Mouse (Mus musculus) adrenal gland, adult 2 months (tissue): ENCODE measurements at regions not wholly inside any gene's neighbourhood (a gene's known extent, or its start where the extent isn't known, plus 50 kb on each side); places are given as distances from the start of the nearest gene placed in this dataset.

Experiments
- DNase-seq: peaks from one replicate; pipeline ENCODE4 v3.0.0; 2021

DNA sequence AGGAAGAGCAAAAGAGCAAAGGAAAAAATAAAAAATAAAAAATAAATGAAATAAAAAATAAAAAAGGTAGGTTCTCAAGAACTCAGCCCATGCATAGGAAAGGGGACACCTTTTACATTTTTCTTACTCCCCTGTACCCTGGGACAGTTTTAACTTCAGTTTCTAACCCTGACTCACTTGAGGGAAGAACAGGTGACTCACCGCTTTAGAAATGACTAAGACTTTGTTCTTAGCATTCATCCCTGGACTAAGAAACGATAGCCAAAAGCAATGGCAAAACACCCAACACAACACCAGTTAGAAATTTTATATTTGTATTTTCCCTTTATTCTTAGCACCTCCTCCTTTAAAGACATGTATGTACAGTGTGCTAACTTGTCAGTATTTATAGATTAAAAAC, 161.5 kb upstream of the Samsn1 start:
- DNase-seq = no peak

DNA sequence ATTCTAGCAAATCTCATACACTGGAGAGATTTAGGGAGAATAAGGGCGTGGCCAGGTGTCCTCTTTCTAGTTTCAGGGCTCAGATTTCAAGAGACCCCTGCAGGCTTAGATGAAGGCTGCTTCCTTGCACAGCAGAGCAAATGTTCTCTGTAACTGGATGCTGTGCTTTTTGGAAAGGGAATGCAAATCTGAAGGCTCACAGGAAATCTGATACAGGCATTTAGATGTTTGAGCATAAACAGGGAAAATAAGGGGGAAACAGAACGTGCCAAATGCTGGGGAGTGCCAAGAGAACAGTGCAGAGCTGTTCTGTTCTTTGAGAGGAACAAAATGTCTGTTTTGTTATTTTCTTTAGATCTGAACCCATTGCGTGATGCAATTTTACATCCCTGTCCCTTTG, 161.0 kb upstream of the Samsn1 start:
- no peak for DNase-seq

DNA sequence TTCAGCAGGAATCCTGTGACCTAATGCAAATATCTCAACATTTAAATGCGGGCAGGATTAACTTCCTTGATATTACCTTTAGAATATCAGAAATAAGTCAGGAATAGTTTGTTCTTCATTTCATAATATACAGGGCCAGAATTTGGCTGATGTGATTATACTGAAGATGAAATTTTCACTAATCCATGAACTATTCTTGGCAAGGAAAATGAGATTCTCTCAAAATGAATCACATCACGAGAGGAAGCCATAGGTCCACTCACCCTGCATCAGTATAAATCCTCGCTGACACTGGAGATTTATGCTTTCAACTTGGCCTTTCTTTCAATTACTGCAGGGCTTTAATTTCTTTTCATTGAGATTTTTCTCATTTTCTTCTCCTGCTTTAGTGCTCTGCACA, 159.5 kb upstream of the Samsn1 start:
- no peak for DNase-seq

DNA sequence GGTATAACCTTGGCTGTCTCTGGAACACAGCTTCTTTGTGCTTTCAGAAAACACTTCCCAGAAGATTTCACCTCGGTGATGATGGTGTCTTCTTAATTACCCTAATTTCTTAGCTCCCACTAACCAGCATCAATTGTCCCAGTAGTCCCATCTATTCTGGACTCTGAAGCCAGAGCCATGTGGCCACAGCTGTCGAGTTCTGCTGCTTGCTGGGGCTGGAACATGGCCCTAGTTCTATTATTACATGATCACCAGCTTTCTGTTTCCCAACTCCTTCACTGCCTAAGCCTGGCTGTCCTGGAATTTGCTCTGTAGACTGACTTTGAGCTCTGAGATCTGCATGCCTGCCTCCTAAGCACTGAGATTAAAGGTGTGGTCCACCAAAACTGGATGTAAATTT, 145.6 kb upstream of the Samsn1 start:
- DNase-seq = no peak

DNA sequence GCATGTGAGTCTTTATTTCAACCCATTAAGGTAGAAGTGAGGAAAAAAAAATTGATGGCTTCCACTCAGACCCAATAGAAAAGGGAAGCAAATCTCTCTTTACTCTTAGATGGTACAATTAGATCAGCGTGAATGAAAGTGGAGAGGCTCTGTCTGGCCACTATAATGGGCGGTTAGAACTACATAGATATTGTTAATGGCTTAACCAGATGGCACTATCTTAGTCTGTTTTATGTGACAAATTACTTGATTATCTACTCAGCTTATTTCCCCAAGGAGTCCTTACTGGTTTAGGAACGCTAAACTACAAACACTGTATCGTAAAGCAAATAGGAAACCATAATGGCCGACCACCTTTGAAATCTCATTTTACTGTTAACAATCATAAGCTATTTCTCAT, 138.8 kb upstream of the Samsn1 start:
- no peak for DNase-seq

DNA sequence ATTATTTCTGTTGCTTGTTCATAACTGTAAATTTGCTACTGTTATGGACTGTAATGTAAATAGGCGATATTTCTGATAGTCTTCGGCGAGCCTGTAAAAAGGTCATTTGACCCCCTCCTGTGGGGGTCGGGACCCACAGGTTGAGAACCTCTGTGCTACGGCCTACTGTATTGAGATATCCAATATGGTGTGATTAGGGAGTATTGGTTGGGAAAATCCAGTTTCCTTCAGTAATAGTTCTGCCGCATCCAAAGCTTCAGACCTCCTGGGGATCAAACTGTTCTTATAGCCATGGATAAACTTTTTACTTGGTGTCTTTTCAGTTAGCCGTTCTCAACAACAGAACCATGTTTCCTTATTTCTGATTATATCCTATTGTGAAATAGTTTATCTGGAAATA, 136.5 kb upstream of the Samsn1 start:
- no peak for DNase-seq

DNA sequence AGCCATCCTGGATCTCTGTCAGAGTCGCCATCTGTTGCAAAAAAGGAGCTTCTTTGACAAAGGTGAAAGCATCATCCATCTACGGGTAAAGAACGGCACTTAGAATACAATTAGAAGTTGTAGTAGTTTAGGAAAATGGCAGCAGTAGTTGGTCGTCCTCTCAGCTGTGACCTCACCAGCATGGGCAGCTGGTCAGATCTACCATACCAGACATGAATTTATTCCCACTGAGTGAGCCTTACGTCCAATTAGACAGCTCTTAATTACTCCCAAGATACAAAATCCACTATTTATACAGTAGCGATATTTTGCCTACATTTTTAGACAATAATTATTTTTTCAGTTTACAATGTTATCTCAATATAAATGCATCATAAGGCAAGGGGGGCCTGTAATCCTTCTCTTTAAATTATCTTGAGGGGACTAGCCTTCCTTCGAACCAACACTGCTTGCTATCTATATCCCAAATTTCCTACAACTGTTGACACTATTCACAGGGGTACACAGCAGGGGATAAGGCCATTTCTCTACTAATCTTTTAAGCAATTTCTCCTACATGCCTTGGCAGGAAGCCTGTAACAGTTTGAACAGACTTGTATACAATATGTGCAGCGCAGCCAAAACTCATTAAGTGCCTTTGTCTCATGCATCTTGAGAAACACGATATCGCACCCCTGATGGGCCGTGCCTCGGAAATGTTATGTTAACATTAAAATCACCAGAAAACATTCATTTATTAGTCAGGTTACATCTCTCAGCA, 131.9 kb upstream of the Samsn1 start:
- DNase-seq = no peak

DNA sequence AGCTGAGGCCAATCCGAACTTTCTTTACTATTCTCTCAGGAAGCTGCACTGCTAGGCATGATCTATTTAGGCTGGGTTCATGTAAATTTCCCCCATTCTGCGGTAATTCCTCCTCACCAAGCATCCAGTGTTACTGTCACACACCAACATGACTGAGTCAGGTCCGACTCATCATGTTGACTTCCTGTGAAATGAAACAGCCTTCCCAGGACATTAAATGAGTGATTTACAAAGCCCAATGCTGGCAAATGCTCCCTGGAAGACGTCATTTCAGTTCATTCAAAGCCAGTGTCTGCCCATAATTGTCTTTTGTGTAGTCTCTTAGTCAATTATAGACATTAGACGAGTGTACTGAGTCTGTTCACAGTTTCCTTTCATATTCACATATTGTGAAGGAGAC, 127.5 kb upstream of the Samsn1 start:
- peak; percentile 25 for DNase-seq

DNA sequence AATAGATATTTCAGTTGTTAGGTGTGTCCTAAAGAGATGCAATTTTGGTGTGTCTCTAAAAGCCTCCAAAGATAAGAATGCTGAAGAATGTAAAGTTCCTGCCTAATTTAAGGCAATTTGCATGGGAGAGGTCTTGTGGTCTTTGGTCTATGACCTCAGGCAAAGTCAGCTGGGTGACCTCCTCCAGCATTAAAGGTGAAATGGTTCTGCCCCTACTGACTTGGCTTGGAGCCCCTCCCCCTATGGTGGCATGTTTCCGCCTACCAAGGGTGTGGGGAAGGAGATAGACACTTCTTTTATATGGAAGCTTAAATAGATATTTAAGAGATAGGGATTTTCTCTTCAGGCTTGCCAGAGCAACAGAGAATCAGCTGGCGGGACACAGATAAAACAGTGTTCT, 111.8 kb upstream of the Samsn1 start:
- no peak for DNase-seq

DNA sequence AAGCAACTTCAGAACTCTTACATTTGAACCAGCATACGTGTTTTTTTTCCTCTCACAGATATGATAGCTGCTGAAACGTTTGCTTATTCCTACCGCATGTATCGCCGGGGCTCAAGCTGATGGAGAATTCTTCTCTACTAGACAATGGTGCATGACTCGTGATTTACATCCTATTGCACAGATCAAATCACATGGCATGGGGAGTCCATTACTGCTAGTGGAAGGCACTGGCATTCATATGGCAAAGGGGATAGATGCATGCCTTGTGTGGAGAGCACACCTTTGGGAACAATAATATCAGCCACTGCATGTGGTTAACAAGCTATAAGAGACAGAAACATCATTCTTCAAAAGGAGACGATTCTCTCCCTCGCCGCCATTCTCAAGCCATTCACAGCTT, 108.4 kb upstream of the Samsn1 start:
- DNase-seq = no peak

DNA sequence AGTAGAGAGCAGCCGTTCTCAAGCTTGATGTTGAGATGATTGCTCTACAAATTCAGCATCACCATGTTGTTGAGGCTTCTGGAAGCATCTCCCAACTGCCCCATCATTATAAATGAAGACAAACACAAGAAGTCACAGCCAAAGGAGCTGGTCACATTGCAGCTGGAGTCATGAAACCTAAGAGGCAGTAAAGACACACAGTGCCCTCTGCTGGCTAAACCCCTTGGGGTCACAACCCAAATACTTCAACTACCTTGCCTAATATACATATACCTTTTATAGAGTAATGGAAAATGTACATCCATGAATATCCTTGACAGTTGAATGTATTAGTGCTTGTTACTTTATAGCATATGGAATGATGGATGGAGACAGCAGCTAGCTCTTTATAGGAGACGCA, 107.9 kb upstream of the Samsn1 start:
- peak; percentile 12 for DNase-seq

DNA sequence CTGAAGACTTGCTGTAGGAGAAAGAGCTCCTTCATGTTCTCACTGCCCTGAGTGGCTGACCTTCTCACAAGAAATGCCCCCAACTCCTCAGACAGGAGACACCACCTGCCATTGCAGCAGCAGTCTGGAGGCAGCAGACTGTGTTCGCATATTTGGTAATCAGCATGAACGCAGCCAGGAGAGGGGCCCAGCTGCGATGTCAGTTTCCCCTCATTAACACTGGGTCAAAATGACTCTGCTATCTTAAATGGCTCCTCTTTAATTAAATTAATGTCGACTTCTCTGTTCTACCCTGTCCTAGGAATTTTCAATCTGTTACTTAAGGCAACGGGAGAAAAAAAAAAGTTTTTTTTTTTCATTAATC, 100.9 kb upstream of the Samsn1 start:
- DNase-seq = no peak

DNA sequence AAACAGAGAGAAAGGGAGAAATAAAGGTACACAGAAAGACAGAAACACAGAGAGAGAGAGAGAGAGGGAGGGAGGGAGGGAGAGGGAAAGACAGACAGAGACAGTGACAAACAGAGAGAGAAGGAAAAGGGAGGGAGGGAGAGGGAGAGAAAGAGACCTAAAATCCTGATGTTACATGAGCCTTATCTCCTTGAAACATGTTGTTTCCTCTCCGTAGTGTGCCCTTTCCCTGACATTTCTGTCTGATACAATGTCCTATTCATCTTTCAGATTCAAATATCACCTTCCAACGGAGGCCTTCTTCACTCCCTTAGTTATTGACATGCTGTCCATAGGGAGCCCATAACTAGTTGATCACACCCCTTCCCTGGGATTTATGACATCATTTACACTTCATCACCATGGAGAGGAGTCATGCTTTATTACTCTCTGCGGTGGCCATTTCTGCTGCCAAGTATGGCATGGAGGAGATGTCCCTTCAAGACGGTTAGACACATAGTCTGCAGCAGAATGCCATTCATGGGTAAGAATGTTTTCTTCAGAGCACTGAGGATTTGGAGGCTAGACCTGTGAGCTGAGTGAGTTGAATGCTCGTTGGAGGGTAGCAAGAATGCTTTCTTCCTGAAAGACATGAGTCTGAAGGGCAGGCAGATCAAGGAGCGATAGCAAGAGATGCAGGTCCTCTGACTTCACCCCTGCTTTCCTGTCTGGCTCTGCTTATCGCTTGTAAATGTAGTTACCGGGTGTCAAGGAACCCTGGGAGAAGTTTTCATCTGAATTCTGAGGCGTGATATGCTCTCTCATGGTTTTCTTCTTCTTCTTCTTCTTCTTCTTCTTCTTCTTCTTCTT, 100.3 kb upstream of the Samsn1 start:
- no peak for DNase-seq

DNA sequence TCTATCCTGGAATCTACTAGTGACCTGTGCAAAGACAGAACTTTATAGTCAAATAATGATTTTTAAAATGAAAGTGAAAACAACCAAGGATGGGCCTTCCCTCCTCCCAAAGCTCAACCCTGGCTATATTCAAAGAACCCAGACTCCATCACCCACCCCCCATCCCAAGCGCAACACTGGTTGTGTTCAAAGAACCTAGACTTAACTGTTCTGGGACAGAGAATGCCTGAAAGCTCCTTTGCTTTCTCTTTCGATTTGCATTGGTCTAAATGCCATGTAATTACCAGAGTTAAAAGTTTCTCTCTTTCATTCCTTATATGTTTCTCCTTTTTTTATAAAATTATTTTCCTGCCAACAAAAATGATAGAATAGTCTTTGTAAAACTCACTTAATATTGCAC, 98.6 kb upstream of the Samsn1 start:
- no peak for DNase-seq

DNA sequence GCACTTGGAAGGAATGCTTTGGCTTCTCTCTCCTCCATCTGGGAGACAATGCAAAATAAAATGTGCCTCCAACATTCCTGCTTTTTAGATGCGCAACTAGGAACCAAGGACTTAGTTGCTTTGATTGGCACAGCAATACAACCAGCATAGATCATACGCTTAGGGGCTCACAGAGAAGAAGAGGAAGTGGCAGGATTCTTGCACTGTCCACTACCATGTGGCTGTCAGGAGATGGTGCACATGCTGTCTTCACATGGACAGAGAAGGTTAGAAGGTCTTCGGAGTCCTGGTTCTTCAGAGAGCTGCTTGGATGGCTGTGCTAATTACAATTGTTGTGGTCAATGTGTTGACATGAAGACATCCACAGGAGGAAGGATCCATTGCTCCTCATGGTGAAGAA, 88.3 kb upstream of the Samsn1 start:
- no peak for DNase-seq

DNA sequence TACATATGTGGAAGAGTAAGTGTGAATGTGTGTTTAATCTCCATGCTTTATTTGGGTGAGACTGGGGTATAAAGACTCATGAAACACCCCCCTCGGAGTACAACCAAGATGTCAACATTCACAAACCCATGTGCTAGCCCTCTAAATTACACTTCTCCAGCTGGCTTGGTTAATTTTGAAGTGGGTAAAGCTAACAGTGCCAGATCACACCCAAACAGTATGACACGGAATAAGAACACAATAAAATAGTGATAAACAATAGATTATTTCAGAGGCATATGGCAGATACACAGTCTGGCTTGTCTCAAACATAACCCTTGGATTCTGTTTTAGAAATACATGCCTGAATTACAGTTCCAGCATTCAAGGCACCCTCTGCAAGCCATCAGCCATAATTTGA, 86.4 kb upstream of the Samsn1 start:
- DNase-seq = no peak

DNA sequence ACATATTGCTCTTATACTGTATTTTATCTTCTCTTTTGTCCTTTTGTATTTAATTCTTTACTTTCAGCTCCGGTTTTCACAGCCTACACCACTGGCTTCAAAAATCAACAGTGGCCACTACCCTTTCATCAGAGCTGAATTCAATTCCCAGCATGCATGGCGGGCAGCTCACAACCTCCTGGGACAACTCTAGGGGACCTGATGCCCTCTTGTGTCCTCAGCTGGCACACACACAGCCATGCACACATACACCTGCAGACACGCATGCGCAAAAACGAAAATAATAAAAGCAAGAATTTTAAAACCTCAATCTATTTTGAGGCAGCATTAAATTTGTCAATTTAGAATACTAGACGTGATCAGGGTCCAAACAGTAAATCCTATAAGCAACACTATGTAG, 82.6 kb upstream of the Samsn1 start:
- no peak for DNase-seq

DNA sequence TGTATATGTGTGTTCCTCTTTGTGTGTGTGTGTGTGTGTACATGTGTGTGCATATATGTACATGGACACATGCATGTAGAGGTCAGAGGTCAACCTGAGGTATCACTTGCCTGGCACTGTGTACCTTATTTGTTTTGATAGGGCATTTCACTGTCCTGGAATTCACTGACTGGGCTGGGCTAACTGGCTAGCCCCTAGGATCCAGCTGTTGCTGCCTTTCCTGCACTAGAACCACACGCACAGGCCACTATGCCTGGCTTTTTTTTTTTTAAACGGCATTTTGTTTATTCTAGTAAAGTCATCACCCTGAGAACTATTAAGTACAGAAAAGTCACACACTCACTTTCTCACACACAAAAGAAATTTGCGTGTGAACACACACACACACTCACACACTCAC, 79.7 kb upstream of the Samsn1 start:
- no peak for DNase-seq

DNA sequence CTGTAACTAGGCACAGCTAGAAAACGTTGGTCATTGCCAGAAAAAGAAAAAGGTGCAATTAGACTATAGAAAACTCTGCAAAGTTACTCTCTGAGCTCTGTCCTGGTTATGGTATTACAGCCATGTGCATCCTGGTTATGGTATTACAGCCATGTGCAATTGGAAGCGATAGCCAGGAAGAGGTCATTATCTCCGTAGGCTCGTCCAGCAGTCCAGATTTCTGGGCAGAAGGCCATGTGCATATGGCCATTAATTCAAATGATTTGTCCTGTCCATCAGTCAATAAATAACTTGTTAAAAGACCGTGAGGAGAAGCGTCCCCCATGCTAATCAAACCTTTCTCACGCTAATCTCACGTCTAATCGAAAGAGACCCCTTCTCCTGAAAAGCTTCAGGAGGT, 75.7 kb upstream of the Samsn1 start:
- DNase-seq = no peak

DNA sequence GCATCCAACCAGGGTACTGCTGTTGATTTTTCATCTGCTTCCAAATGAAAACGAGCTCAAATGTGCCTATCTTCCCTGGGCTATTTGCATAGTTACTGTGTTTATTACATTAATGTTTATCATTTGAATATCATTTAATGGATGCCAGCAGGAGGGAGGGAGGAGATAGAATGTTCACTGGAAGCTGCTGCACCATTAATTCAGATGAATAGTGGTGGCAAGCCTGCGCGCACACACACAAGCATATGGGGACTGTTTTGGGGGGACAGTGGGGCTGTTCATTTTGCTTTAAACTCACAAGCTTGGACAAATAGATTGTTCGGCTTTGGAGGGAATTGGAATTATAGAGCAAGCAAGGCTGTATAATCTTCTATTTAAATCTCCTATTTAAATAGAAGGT, 74.3 kb upstream of the Samsn1 start:
- DNase-seq = no peak

DNA sequence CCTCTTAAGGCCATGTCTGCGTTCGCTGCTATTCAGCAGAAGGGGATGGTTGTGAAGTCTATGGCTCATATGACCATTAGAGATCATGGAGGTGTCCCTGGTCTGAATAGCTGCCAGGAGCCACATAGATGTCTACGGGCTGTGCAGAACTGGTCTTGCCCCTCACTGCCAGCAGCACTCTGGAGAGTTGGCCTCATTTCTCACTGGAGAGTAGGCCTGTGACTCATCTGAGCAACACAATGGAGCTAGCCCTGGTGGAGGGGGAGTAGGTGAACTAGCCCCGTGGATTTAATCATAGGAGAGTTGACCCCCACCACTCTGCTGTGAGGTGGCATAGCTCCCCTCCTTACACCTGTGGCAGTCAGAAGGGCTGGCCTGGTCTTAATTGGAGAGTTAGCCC, 63.3 kb upstream of the Samsn1 start:
- no peak for DNase-seq

DNA sequence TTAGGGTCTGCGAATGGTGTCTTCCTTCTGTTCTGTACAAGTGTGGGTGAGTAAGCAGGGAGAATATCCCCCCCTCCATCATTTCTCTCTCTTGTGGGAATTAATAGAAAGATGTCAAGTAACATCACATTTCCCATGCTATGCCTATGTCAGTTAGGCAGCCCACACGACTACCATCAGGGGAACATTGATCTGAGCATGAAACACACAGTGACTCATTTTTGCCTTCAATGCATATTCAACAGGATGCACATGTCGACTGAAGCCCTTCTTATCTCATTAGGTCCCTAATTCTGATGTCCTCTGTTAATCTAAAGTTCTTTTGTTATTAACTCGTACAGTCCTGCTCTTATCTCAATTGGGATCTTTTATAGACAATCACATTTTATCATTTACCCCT, 60.4 kb upstream of the Samsn1 start:
- no peak for DNase-seq

DNA sequence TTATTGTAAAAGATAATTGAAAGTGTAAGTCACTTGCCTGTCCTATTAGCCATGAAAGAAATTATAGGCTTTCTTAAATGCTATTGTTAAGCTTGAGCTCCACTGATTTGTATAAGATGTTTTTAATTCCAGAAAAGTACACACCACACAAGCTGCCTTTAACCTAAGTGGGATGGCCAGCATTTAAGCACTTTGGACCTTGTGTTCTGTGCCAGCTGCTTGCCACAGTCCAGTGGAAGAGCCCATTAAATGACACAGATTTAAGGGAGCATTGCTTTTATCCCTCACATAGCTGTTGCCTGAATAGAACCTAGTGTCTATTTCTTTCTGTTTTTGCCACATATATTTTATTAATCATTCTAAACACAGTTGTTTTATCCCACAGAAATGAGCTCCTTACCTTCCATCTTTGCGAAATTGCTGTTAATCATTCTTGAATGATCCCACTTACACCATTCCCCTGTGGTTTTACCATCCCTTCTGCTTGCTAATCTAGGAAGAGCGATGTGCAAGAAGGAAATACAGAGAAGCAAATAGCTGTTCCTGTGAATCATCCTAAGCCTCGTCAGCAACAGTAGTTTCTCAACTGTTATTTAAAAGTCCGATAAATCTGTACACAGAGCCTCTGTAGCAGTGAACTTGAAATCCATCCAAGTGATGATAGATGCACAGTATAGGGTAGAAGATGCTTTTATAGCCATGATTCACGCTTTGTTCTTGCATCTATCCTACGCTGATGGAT, 57.9 kb upstream of the Samsn1 start:
- DNase-seq = no peak
